Mouse (Mus musculus): ENCODE results near the gene Sag. TPM values are rescaled to one million over a fixed set of nuclear protein-coding genes. Genes with fewer than 3 reads are reported as not detected.

The Sag gene
- polyA plus RNA-seq, 1 experiment, result not detected

GRCm38 (mm10) chr1:87892499-87892898, 89.0 kb downstream of the Sag start:
- Histone ChIP-seq H3K4me1 (ENCODE audit: control insufficient read depth, insufficient read depth, low read length) (0 out of 2 replicates have a peak, but pooled peaks cover 3% of the 10 kb centered on the region), H3K4me3 (ENCODE audit: insufficient read depth, low read depth, low read length) (no peak overlapping the region), H3K27ac (ENCODE audit: insufficient read depth, low read depth, low read length) (no peak overlapping the region)
- 32% methylated on average over 2 of the region's 2 CpGs for WGBS
- TF ChIP-seq CTCF (IDR thresholded peaks at IDR 0.05; ENCODE audit: insufficient read depth, low read depth, low read length) (no peak), POLR2A (IDR thresholded peaks at IDR 0.05; ENCODE audit: insufficient read depth, low read depth, low read length) (no peak)

DNA sequence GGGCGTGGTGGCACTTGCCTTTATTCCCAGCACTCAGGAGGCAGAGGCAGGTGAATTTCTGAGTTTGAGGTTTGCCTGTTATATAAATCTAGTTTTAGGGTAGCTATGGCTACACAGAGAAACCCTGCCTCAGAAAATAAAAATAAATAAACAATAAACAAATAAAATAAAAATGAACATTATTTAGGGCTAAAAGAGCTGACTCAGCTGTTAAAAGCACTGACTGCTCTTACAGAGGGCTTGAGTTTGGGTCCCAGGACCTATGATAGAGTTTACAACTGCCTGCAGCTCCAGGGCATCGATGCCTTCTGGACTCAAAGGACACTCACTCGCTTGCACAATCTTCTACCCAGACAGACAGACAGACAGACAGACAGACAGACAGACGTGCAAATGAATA, 89.9 kb downstream of the Sag start:
- Histone ChIP-seq H3K4me1 (ENCODE audit: control insufficient read depth, insufficient read depth, low read length) (0 out of 2 replicates have a peak, but pooled peaks cover 3% of the 10 kb centered on the region), H3K27ac (ENCODE audit: insufficient read depth, low read depth, low read length) (no peak overlapping the region), H3K4me3 (ENCODE audit: insufficient read depth, low read depth, low read length) (no peak overlapping the region)
- 98% methylated on average over 4 of the region's 4 CpGs for WGBS
- TF ChIP-seq POLR2A (IDR thresholded peaks at IDR 0.05; ENCODE audit: insufficient read depth, low read depth, low read length) (no peak), CTCF (IDR thresholded peaks at IDR 0.05; ENCODE audit: insufficient read depth, low read depth, low read length) (no peak)

Other genes starting within 250 kb of the Sag start
- not detected in 2 replicates for gene Ngef, start 229.8 kb upstream of the Sag start, polyA plus RNA-seq (2012; ENCODE audit: insufficient read depth, insufficient read length, low replicate concordance, missing spikeins)
- not detected in 2 replicates for gene Inpp5d, start 183.4 kb upstream of the Sag start, polyA plus RNA-seq (2012; ENCODE audit: insufficient read depth, insufficient read length, low replicate concordance, missing spikeins)
- not detected in 2 replicates for gene Atg16l1, start 47.8 kb upstream of the Sag start, polyA plus RNA-seq (2012; ENCODE audit: insufficient read depth, insufficient read length, low replicate concordance, missing spikeins)
- 128 and 379 TPM in 2 replicates for gene Dgkd, start 49.6 kb downstream of the Sag start, polyA plus RNA-seq (2012; ENCODE audit: insufficient read depth, insufficient read length, low replicate concordance, missing spikeins)
- not detected in 2 replicates for gene Usp40, start 204.9 kb downstream of the Sag start, polyA plus RNA-seq (2012; ENCODE audit: insufficient read depth, insufficient read length, low replicate concordance, missing spikeins)

Data from olfactory bulb, adult 2 months (tissue).